Mouse (Mus musculus) myocyte (in vitro differentiated cells): ENCODE measurements around the gene Eif4e3.

ENCODE experiments used
- E2F4 ChIP-seq: IDR thresholded peaks from one replicate; pipeline ENCODE4 v1.6.1; 2011; ENCODE audit warnings: mild to moderate bottlenecking, control low read depth, moderate library complexity; ENCODE audit not compliant: insufficient read depth
- MYOD1 ChIP-seq, 3 experiments: IDR thresholded peaks; one replicate each; pipeline ENCODE4 v1.6.1; 2011; ENCODE audit warnings: control low read depth in 2 of 3, low read depth in 2 of 3, mild to moderate bottlenecking in 2 of 3, moderate library complexity in 1 of 3; ENCODE audit not compliant: insufficient read length in 2 of 3, control insufficient read depth in 1 of 3
- POLR2A ChIP-seq: IDR thresholded peaks from one replicate; pipeline ENCODE4 v1.6.1; 2011; ENCODE audit warnings: low read depth, mild to moderate bottlenecking, control low read depth, moderate library complexity; ENCODE audit not compliant: insufficient read length
- TCF12 ChIP-seq: IDR thresholded peaks from one replicate; pipeline ENCODE4 v1.6.1; 2011; ENCODE audit warnings: mild to moderate bottlenecking, control low read depth; ENCODE audit not compliant: poor library complexity, insufficient read depth, severe bottlenecking
- USF1 ChIP-seq: IDR thresholded peaks from one replicate; pipeline ENCODE4 v1.6.1; 2011; ENCODE audit warnings: low read depth, mild to moderate bottlenecking, control low read depth, moderate library complexity

DNA sequence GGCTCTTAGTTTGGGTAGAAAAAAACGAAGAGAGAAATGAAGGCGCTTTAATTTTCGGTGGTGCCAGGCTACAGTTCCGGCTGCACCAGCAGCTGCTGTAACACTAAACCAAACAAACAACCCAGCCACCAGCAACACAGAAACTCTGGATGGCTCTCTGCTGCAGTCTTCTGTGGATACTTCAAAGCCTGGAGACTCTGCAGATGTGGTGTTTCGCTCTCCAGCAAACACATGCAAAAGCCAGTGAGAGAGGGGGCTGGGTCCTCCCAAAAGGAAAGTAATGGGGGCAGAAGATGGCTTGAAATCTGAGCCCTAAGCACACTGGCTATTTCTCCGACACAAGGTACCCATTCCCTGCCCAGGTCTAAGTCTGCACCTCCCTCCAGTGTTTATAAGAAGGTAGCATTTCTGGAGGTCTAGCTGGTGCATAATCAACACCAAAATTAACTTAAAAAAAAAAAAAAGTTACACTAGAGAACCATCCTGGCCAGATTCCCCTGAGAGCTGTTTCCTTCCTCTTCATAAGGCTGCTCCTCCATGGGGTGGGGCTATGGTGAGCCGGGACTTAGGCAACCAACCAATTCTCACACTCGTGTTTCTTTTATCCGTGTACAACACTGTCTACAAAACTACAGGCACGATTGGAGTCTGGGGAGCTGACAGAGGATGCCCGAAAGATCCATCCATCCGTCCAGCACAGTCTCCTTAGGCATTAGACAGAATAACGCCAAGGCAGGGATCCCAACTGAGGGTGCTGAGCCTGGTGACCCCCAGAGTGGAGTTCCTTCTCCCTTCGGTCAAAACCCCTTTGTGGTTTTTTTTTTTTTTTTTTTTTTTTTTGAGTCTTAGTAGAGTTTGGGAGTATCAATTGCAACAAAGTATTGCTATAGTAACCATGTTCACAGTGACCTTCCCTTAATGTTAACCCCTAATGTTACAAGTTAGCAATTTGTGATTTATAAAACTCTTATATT, 55.8 kb downstream of the Eif4e3 start:
- TF ChIP-seq TCF12 (no peak), POLR2A (no peak), USF1 (no peak), E2F4 (no peak), MYOD1 (IDR thresholded peaks at IDR 0.05; ENCODE audit: control insufficient read depth in 1 of 3, insufficient read length in 2 of 3, low read depth in 2 of 3) (no peak)
